Mouse (Mus musculus) ovary, postnatal 14 days (tissue): ENCODE data around the gene Ldlrad3.

Experiments used
- DNase-seq: peaks from one replicate; pipeline ENCODE4 v3.0.0; 2022; ENCODE audit warnings: low spot score

Ldlrad3 gene

GRCm38 (mm10) chr2:102038229-102038894 is 147.8 kb downstream of the Ldlrad3 start:
- DNase-seq: peak; percentile 32

- DNase-seq: no peak
Observed at GRCm38 (mm10) chr2:102036665-102037511, 149.3 kb downstream of the Ldlrad3 start.

DNA sequence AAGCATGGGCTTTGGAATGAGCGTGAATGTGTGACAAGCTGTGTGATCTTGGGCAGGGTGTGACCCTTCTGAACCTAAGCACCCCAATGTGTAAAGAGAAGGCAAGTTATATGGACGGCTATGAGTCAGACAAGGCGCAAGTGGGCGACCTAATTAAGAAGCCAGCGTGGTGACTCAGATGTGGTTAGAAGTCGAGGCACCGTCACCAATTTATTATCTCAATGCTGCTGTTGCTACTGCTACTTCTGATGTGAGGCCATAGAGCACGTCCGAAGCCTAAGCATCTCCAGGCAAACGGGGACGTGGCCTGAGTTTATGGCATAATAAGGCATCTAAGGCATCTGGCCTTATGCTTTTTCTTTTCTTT is 151.7 kb downstream of the Ldlrad3 start:
- DNase-seq: no peak

DNA sequence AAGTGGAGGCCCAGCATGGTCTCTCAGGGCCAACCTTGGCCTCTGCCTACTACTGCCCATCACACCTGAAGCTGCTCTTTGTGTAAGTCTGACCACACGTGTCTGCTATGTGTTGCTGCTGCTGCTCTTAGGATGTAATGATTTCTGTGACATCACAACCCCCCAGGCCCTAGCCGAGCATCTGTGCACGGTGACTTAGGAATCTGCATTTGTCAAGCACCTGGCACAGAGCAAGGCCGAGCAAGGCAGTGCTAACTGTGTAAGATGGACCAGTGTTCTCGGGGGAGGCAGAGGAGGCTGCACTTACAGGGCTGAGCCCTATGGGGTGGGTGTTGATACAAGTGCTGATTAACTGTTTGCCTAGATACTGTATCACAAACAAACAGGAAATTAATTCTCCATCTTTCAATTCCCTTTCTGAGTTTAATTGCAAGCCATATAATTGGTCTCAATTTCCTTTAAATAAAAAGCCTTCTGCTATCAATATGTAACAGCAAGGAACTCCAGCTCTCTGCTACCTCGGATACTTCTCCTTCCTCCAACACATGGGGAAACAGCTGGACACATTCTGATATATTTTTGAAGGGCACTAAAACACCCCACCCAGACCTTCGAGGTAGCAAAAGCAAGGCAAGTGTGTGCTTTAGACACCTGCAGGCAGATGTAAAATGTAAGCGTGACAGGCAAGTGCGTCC is 152.2 kb downstream of the Ldlrad3 start:
- DNase-seq: no peak

DNA sequence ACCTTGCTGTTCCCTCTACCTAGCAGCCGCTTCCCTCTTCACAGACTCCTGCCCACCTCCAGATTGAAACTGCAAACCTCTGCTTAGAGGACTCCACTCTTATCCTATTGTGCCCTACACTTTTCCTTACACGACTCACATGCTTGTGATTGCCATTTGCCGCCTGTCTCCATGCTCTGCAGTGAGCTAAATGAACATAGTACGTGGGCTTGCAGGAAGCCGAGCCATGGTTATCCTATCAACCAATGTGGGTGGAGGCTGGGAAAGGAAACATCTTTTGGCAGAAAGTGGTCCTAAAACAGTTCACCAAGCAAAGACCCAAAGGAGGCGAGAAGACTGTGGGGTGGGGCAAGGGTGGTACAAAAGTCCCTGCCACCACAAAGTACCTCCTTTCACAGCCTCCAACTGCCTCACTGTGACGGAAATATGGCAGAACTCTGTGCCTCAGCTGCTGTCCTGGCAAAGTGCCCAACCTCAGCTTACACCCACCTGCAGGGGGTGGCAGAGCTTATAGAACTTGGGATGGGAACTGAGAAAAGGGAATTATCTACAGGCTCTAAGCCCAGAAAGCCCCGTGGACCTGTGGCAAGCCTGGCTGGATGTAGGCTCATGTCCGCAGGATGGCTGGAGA is 153.4 kb downstream of the Ldlrad3 start:
- no peak for DNase-seq

DNA sequence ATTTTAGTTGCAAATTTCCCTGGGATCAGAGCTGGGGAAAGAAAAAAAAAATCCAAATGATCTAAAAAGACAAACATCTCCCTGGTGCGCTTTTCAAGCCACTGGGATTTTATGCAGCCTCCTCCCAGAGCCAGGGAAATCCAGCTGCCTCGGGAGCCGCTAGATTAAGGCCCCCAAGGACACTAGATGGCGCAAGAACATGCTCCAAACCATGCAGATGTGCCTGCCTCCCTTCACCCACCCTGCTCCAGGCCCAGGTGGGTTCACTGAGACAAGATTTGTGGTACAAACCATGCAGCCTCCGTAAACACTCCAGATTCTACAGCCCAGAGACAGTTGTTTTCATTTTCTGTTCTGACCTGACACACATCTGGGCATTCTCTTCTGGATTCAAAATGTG is 155.5 kb downstream of the Ldlrad3 start:
- peak; percentile 41 for DNase-seq

DNA sequence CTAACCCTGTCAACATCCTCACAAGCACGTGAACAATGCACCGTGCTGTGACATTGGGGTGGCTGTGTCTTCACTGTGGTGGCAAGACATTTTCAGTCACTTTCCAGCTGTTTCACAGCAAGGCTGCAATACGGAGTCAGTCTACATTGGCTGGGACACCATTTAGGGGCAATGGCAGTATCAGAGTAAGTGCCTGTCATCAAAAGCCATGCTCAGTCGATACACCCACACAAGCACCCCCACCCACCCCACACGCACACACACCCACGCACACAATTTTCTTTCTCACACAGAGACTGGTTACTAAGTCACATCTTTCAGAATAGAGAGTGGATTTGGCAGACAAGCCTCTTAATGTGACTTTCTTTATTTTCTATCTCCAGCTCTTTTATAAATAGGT is 156.0 kb downstream of the Ldlrad3 start:
- DNase-seq: no peak

DNA sequence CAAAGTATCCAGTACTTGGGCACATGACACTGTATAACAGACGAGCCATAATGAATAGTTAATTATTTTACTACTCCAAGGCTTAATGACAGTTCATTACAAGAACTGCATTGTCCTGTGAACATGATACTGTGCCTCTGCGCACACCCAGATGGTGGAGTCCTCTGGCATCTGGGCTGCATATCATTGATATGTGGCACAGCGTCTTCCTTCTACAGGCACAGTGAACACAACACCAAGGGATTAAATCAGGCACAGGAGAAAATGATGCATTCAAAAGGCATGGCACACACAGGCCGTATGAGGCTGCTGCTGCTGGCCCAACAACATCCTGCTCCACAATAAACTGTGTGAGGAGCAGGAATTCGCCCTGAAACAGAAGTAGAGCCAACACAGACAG is 156.5 kb downstream of the Ldlrad3 start:
- DNase-seq: no peak

DNA sequence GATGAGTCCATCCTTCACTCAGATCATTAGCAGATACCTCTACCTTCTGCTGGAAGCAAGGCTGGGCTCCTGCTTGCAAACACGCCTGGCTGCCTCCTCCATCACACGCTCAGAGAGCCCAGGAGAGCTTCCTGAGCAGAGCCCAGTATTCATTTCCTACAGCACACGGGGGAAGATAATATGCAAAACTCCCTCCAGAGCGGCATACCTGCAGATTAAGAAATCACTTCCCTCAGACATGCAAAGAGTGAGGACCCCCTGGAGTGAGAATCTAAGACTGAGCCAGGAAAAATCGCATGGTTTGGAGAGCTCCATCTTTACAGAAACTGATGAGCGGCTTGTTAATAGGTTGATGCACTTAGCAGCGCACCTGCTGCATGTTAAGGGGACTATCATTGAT is 158.9 kb downstream of the Ldlrad3 start:
- DNase-seq: no peak

GRCm38 (mm10) chr2:102026156-102026555 is 160.0 kb downstream of the Ldlrad3 start:
- DNase-seq: no peak

DNA sequence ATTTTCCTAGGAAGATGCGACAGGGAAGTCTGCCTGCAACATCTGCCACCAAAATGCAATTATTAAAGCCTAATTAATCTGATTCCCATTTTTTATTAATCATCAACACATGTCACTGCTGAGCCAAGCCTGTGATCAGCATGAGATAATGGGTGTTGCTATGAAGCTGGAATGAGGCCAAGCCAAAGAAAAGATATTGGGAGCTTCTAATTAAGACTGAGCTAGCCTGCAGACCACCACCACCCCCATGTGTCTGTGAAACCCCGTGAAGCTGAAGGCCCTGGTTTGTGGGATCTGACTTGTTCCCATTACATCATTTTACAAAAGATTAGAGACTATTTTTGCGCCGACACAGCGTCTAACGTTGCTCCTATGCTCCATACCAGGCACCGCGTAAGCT is 161.7 kb downstream of the Ldlrad3 start:
- DNase-seq: no peak

DNA sequence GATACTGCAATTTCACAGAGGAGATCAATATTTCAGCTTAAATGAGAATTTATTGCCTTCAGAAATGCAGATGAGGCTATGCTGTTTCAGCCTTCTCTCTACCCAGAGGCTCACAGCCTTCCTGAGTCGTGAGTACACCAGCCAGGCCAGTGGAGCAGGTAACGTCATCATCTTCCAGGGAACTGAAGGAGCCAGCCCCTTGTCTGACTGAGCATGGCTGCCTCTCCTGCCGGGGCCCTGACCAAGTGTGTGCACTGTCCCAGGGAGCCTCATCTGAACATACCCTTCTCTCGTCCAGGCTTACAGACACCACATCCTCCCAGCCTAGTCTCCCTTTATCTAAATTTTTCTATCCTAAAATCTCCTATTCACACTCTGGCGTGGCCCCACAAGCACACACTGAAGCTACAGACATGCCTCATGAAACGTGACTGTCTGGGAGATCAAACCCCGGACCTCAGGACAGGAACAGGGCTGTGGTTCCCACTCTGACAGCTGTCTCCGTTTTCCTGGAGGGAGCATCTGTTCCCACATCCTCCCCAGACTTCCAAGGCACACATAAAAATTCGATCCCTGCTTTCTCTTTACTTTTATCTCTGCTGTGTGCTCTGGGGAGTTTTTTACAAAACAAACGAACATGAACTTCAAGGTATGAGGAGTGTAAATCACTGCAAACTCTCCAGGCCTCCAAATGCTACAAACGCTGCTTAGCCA is 164.7 kb downstream of the Ldlrad3 start:
- DNase-seq: no peak

DNA sequence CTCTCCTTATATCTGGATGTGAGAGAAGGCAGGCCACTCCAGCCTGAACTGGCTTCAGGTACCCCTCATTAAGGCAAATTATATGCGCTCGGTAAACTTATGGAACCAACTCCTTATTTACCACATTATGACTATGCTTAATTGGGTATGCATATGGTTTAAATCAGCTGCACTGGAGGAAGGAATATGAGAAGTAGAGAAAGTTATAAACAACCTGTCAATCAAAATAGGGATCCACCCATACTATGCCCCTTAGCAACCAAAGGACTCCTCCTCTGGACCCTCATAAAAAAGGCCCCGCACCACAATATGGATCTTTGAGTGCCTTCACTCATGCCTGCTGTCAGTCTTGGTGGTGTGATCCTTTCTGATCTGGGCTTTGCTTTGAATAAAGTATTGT is 165.6 kb downstream of the Ldlrad3 start:
- DNase-seq: no peak

GRCm38 (mm10) chr2:102014538-102015113 is 171.6 kb downstream of the Ldlrad3 start:
- no peak for DNase-seq

- DNase-seq: no peak
Observed at GRCm38 (mm10) chr2:102011311-102011975, 174.7 kb downstream of the Ldlrad3 start.

DNA sequence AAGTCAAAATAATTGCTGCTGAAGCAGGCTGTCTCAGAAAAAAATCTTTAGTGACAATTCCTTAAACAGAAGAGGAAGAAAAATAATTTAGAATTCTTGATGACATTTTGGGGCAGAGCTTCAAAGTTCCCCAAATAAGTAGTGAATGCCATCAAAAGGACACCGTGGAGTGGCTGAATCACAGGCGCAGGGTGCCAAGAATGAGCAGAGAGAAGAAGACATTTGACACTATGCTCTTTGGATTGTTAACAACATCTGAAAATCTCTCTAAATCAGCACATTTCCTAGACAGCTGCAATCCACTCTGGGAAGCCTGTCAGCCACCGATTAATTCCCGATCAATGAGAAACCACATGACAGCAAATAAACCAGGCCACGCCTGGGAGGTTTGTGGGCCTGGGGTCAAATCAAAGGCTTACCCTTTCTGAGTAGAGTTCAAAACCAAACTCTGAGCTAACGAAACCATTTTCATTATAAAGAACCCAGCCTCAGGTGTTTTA is 176.4 kb downstream of the Ldlrad3 start:
- DNase-seq: no peak

GRCm38 (mm10) chr2:102006143-102006542 is 180.0 kb downstream of the Ldlrad3 start:
- no peak for DNase-seq

DNA sequence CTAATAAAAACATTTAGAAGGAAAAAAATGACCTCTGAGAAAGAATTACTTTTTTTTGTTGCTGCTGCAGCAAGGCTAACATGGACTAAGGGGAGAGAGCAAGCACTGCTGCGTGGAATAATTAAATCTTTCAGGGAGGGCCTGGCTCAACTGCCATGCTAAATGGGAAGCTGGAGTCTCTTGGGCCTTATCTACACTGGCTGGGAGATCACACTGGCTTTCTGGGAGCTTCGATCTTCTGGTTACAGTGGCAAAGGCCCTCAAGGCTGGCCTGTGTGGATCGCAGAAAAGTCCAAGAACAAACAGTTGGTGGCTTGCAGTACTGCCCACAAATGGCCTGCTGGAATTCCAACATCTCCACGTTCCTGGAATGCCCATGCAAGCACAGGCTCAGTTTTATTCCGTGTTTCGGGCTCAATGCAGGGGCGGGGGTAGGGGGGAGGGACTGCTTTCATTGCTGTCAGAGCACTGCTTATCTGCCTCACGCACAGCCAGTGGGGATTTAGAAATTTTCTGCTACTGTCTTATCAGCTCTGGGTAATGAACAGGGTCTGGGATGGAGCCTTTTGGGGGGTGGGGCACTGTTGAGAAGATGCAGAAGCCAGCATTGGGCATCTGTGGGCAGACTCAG is 180.7 kb downstream of the Ldlrad3 start:
- DNase-seq: no peak

DNA sequence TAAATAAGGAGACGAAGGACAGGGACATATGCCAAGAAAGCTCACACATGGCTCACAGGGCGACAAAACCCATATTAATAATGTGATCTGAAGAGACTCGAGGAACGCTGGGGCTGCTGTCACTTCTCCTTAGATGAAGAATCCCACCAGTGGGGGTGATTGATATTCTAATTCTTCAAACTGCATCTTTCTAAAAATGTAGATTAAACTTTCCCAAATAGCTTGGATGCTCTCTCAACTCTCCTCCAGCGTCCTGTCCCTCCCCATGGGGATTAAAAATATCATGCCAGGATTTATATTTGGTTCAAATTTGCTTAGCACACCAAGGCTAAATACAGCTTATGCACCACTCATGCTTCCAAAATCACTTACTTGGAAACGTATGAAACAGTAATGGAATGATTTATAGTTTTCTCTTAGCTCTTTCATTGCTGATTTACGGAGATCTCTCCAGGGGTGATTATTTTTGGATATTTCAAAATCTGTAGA is 182.4 kb downstream of the Ldlrad3 start:
- no peak for DNase-seq
